Mouse (Mus musculus) cerebellum, adult 8-10 months (tissue): ENCODE measurements at regions not wholly inside any gene's neighbourhood (a gene's known extent, or its start where the extent isn't known, plus 50 kb on each side); places are given as distances from the start of the nearest gene placed in this dataset.

Source experiments
- DNase-seq: peaks from one replicate; pipeline ENCODE4 v3.0.0; 2022

GRCm38 (mm10) chr3:9200156-9200555 is 409.7 kb downstream of the Zfp704 start:
- DNase-seq: no peak

- DNase-seq: no peak
Measured at GRCm38 (mm10) chr3:9198652-9199332, 411.1 kb downstream of the Zfp704 start.

- DNase-seq: no peak
Measured at GRCm38 (mm10) chr3:9195781-9196180, 414.1 kb downstream of the Zfp704 start.

GRCm38 (mm10) chr3:9189366-9190287 is 420.3 kb downstream of the Zfp704 start:
- DNase-seq: no peak

- no peak for DNase-seq
Measured at GRCm38 (mm10) chr3:9186364-9187120, 423.3 kb downstream of the Zfp704 start.

GRCm38 (mm10) chr3:9181576-9181975 is 428.3 kb downstream of the Zfp704 start:
- DNase-seq: no peak

GRCm38 (mm10) chr3:9179641-9180040 is 430.2 kb downstream of the Zfp704 start:
- no peak for DNase-seq

- DNase-seq: no peak
Measured at GRCm38 (mm10) chr3:9174517-9174832, 435.4 kb downstream of the Zfp704 start.

GRCm38 (mm10) chr3:9173643-9174516 is 436.0 kb downstream of the Zfp704 start:
- peak; percentile 58 for DNase-seq

GRCm38 (mm10) chr3:9171970-9172369 is 437.9 kb downstream of the Zfp704 start:
- no peak for DNase-seq

- DNase-seq: no peak
Measured at GRCm38 (mm10) chr3:9168955-9169354, 440.9 kb downstream of the Zfp704 start.

GRCm38 (mm10) chr3:9159073-9159472 is 450.8 kb downstream of the Zfp704 start:
- DNase-seq: no peak

- no peak for DNase-seq
Measured at GRCm38 (mm10) chr3:9154172-9154571, 455.7 kb downstream of the Zfp704 start.

- peak; percentile 39 for DNase-seq
Measured at GRCm38 (mm10) chr3:9153690-9154089, 456.2 kb downstream of the Zfp704 start.

GRCm38 (mm10) chr3:9152256-9152655 is 457.6 kb downstream of the Zfp704 start:
- no peak for DNase-seq

GRCm38 (mm10) chr3:9151590-9151989 is 458.3 kb downstream of the Zfp704 start:
- DNase-seq: no peak

GRCm38 (mm10) chr3:9148605-9149004 is 461.3 kb downstream of the Zfp704 start:
- DNase-seq: no peak

- no peak for DNase-seq
Measured at GRCm38 (mm10) chr3:9146481-9146880, 463.4 kb downstream of the Zfp704 start.

- no peak for DNase-seq
Measured at GRCm38 (mm10) chr3:9145612-9146011, 464.3 kb downstream of the Zfp704 start.

- DNase-seq: no peak
Measured at GRCm38 (mm10) chr3:9141836-9142235, 468.0 kb downstream of the Zfp704 start.

- no peak for DNase-seq
Measured at GRCm38 (mm10) chr3:9137131-9137874, 472.6 kb downstream of the Zfp704 start.

GRCm38 (mm10) chr3:9133991-9134390 is 475.9 kb downstream of the Zfp704 start:
- no peak for DNase-seq
